Mouse (Mus musculus) lung, embryonic 16.5 days (tissue): ENCODE measurements around the gene Pyroxd2. TPM values are rescaled to one million over a fixed set of nuclear protein-coding genes. Genes with fewer than 3 reads are reported as not detected.
A peak's percentile ranks its signal among the peaks of the same experiment; 100 is the strongest.
"Not testable (repeated sequence)": the region's sequence is repeated elsewhere in the genome, so short reads cannot be mapped to it uniquely, and the experiment has no call there.

ENCODE experiments used
- ATAC-seq: fragments of 200-750 bp; cut with Nextera tagmentation; 2 replicates; pipeline ENCODE4 v1.8.0; 2017; ENCODE audit warnings: low read depth, mild to moderate bottlenecking, moderate library complexity
- H3K27ac ChIP-seq: fragments of 300-500 bp; sonication (generic); 2 replicates; pipeline ENCODE4 v1.5.1; 2014; ENCODE audit warnings: mild to moderate bottlenecking, control low read depth, low read length
- H3K27me3 ChIP-seq: fragments of 300-500 bp; sonication (generic); 2 replicates; pipeline ENCODE4 v1.6.1; 2014; ENCODE audit warnings: low read depth, low read length, mixed read lengths; ENCODE audit not compliant: control insufficient read depth, insufficient read depth
- H3K36me3 ChIP-seq: fragments of 300-500 bp; sonication (generic); 2 replicates; pipeline ENCODE4 v1.6.1; 2014; ENCODE audit warnings: low read length; ENCODE audit not compliant: control insufficient read depth, insufficient read depth
- H3K4me1 ChIP-seq: fragments of 300-500 bp; sonication (generic); replicated peaks from 2 replicates; pipeline ENCODE4 v1.6.1; 2014; ENCODE audit warnings: low read length, mixed read lengths; ENCODE audit not compliant: control insufficient read depth, insufficient read depth
- H3K4me2 ChIP-seq: fragments of 300-500 bp; sonication (generic); 2 replicates; pipeline ENCODE4 v1.6.1; 2014; ENCODE audit warnings: low read depth, low read length, control low read depth
- H3K4me3 ChIP-seq: fragments of 300-500 bp; sonication (generic); 2 replicates; pipeline ENCODE4 v1.5.1; 2014; ENCODE audit warnings: mild to moderate bottlenecking, low read length, control low read depth
- H3K9ac ChIP-seq: fragments of 300-500 bp; sonication (generic); 2 replicates; pipeline ENCODE4 v1.6.1; 2014; ENCODE audit warnings: low read length, control low read depth
- H3K9me3 ChIP-seq: fragments of 300-500 bp; sonication (generic); 2 replicates; pipeline ENCODE4 v1.6.1; 2016; ENCODE audit warnings: low read length; ENCODE audit not compliant: control insufficient read depth
- WGBS: fragments of 180-500 bp; shearing (Covaris S2); extraction: QIAGEN DNeasy Blood & Tissue Kit; methylation state at CpG from one replicate; pipeline ENCODE4 v1.1.7; 2014; 5-methylcytosine and 5-hydroxymethylcytosine counted together
- polyA plus RNA-seq: library from polyadenylated mRNA; unstranded; fragments of >200 nt; fragmentation: Nextera tagmentation; extraction: Ambion mirVana; gene quantifications from 2 replicates; pipeline ENCODE4 v1.2.1, GENCODE M21; 2015

The Pyroxd2 gene
- polyA plus RNA-seq: 6.7 and 6.9 TPM in 2 replicates

DNA sequence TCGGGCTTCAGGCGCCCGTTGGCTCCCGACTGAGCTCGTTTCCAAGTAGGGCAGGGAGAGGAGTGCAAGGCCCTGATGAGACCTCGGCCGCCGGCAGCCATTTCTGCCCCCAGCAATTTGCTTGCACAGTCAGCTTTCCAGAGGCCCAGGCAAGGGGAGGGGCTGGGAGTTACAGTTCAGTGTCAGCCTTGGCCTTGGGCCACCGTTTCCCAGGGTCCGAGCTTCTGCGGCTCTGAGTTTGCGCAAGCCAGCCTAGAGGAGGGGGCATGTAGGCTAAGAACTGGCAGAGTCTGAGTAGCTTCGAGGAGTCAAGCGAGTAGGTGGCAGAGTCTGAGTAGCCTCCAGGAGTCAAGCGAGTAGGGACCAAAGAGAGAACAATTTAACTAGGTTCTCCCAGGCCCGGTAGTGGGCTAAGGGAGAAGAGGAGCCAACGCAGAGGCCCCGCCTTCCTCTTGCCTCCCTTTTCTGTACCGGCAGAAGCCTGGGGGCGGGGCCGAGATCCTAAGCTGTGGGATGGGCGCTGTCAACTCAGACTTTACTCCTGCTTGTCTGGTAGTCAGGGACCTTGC is at the start of gene Pyroxd2:
Gene Pyroxd2, minus strand, starts transcription at position 413 of the 569 bp plus-strand sequence.
- Histone ChIP-seq H3K27ac (peak within 1 kb of the TSS; percentile 96), H3K9ac (peak within 1 kb of the TSS; percentile 84), H3K4me1 (peaks cover 25% of the 10 kb centered on the region), H3K9me3 (no peaks in the 10 kb centered on the region), H3K27me3 (no peaks in the 10 kb centered on the region), H3K36me3 (no peaks in the 10 kb centered on the region), H3K4me2 (peak within 1 kb of the TSS; percentile 74), H3K4me3 (peak within 1 kb of the TSS; percentile 54)
- ATAC-seq: peak; percentile 90
- under 1% methylated on average over 22 of the region's 22 CpGs for WGBS

GRCm38 (mm10) chr19:42797866-42798265 is 45.3 kb upstream of the Pyroxd2 start:
- H3K9me3 ChIP-seq: no peaks in the 10 kb centered on the region
- H3K27ac ChIP-seq: no peak overlapping the region
- no peak overlapping the region for H3K4me3 ChIP-seq
- no peak overlapping the region for H3K4me2 ChIP-seq
- H3K27me3 ChIP-seq: no peaks in the 10 kb centered on the region
- no peaks in the 10 kb centered on the region for H3K36me3 ChIP-seq
- no peak for ATAC-seq
- WGBS: 63% methylated on average over 2 of the region's 2 CpGs
- H3K4me1 ChIP-seq: peaks cover 8% of the 10 kb centered on the region
- H3K9ac ChIP-seq: no peak overlapping the region

DNA sequence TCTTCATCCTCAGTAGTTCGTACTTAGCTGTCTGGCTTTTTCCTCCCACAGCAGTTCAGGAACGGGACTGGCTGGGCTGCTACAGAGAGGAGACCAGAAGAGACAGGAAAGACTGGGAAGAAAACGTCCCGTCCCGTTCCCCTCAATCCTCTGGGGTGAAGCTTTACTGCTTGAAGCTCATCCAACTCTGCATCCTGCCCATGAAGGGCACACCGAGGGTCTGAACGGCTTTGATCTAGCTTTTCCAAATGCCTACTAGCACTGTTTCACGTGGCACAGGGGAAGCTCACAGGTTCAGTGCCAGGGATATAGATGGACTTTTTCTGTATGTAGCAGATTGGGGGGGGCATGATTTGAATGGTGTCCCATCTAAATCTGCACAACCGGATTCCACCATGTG is 43.2 kb upstream of the Pyroxd2 start:
- Histone ChIP-seq H3K4me3 (peak overlapping the region; percentile 49), H3K9me3 (no peaks in the 10 kb centered on the region), H3K27me3 (no peaks in the 10 kb centered on the region), H3K9ac (peak overlapping the region; percentile 66; the same call in 1 of the 2 replicates), H3K27ac (no peak overlapping the region), H3K4me2 (peak overlapping the region; percentile 87), H3K36me3 (no peaks in the 10 kb centered on the region), H3K4me1 (peaks cover 8% of the 10 kb centered on the region)
- peak; percentile 6; the same call in 1 of the 2 replicates for ATAC-seq
- 25% methylated on average over 9 of the region's 9 CpGs for WGBS

DNA sequence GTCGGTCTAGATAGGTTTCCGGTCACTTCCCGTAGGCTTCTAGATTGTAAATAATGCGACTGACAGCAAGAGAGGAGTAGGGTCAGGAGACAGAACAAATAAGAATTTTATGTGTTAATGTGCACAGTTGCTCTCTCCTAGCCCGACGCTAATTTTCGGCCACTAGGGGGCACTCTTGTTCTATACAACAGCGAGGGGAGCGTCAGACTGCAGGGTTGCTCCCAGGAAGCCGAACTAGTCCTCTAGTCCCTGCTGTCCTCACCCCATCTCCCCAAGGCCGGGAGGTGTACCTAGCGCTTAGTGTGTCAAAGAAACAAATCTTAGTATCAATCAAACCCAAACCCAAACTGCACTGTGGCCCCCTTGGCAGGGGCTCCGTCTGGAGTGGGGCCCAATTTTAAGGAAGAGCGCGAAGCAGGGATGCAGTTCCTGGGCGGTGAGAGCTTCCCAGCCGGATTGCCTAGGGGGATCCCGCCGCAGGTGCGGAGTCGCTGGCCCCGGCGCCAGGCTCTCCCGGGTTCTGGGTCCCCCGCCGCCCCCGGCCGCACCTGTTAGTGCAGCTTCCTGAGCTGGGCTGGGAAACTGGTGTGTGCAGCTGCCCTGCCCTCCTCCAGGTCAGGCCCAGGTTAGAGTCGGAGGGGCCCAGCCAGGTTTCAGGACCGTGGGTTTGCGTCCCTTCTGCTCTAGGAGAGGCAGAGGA is 42.5 kb upstream of the Pyroxd2 start:
- peaks cover 8% of the 10 kb centered on the region for H3K4me1 ChIP-seq
- peak overlapping the region; percentile 87 for H3K4me2 ChIP-seq
- H3K27me3 ChIP-seq: no peaks in the 10 kb centered on the region
- H3K9ac ChIP-seq: peak overlapping the region; percentile 66
- 3% methylated on average over 31 of the region's 31 CpGs for WGBS
- ATAC-seq: peak; percentile 91
- H3K4me3 ChIP-seq: peak overlapping the region; percentile 49
- no peaks in the 10 kb centered on the region for H3K36me3 ChIP-seq
- no peak overlapping the region for H3K27ac ChIP-seq
- H3K9me3 ChIP-seq: no peaks in the 10 kb centered on the region

DNA sequence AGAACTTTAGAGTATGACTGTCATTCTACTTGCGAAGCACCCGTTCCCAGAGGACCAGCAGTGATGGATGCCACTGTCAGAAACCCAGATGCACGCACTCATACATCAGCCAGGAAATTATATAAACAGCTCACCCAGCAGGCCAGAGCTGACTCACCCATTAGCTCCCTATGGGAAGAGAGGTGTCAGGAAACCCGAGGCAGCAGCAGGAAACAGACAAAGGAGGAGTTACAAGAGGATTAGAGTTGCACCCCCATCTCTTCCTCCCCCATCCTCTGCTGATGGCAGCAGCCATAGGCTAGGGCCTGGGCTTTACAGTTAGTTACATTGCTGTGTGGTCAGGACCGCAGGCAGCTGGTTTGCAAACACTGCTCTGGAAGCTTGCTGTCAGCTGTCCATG is 35.7 kb upstream of the Pyroxd2 start:
- Histone ChIP-seq H3K27me3 (no peaks in the 10 kb centered on the region), H3K27ac (peak overlapping the region; percentile 31), H3K9ac (no peak overlapping the region), H3K4me1 (peaks cover 7% of the 10 kb centered on the region), H3K4me2 (no peak overlapping the region), H3K9me3 (no peaks in the 10 kb centered on the region), H3K36me3 (no peaks in the 10 kb centered on the region), H3K4me3 (no peak overlapping the region)
- ATAC-seq: peak; percentile 91
- 18% methylated on average over 5 of the region's 5 CpGs for WGBS

DNA sequence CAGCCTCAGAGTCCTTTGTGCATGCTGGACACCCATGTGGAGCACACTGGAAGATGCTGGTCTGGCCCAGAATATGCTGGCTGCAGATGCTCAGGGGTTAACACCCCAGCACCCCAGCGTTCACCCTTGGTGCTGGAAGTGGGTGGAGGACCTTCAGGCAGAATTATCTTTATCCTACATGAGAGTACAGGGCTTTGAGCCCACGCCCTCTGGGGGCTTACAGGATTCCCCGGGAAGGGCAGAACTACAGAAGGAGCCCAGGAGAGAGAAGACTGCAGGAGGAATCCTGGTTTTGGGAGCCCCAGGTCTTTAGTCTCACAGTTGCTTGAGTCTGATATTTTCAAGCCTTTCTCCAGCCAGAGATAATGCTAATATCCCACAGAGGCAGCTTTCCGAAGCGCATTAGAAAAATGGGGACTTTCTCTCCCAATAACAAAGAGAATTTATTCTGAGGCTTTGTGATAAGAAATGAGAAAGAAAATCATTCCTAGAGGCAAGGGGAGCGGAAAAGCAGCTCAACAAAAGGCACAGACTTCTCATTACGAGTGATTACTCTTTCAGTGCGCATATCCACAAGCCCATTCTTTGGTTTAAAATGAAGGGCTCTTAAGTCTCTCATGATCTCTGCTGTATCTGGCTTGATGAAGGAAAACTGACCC is 33.1 kb upstream of the Pyroxd2 start:
- Histone ChIP-seq H3K9ac (no peak overlapping the region), H3K4me2 (no peak overlapping the region), H3K4me3 (no peak overlapping the region), H3K27me3 (no peaks in the 10 kb centered on the region), H3K36me3 (no peaks in the 10 kb centered on the region), H3K27ac (no peak overlapping the region), H3K9me3 (no peaks in the 10 kb centered on the region), H3K4me1 (peaks cover 7% of the 10 kb centered on the region)
- no peak for ATAC-seq
- WGBS: 60% methylated on average over 8 of the region's 8 CpGs

DNA sequence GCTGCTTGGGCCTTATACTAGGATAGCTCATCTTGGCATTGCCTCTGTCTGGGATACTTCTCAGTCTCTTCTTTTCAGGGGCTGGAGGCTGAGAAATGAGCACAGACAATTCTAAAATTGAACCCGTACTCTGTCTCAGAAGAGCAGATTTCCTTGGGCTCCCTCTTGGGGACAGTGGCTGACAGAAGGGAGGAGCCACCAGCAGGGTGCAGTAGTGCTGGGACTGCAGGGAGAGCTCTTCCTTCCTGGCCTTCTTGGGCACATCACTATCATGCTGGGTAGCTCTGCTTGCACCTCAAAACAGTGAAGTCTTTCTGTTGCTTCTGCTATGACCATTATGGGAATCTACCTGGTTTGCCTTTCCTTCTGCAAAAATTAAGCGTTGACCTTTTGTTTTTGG is 32.6 kb upstream of the Pyroxd2 start:
- no peaks in the 10 kb centered on the region for H3K36me3 ChIP-seq
- H3K4me3 ChIP-seq: no peak overlapping the region
- no peaks in the 10 kb centered on the region for H3K27me3 ChIP-seq
- H3K27ac ChIP-seq: no peak overlapping the region
- no peak overlapping the region for H3K9ac ChIP-seq
- no peak overlapping the region for H3K4me2 ChIP-seq
- 38% methylated on average over 2 of the region's 2 CpGs for WGBS
- no peak for ATAC-seq
- H3K4me1 ChIP-seq: peaks cover 7% of the 10 kb centered on the region
- H3K9me3 ChIP-seq: no peaks in the 10 kb centered on the region

GRCm38 (mm10) chr19:42780156-42780538 is 27.6 kb upstream of the Pyroxd2 start:
- not testable (repeated sequence) for H3K4me1 ChIP-seq, H3K36me3 ChIP-seq, H3K9me3 ChIP-seq, H3K27me3 ChIP-seq, ATAC-seq
- Histone ChIP-seq H3K4me2 (peak overlapping the region; percentile 87), H3K4me3 (peak overlapping the region; percentile 76), H3K9ac (peak overlapping the region; percentile 79), H3K27ac (peak overlapping the region; percentile 88)
- 40% methylated on average over 7 of the region's 7 CpGs for WGBS

GRCm38 (mm10) chr19:42779531-42780155 is 27.1 kb upstream of the Pyroxd2 start, which contains the start of gene Hps1:
TSS of gene Hps1 (minus strand) at chr19:42779978.
- 0 out of 2 replicates have a peak, but pooled peaks cover 3% of the 10 kb centered on the region for H3K36me3 ChIP-seq
- peak; percentile 98 for ATAC-seq
- H3K9me3 ChIP-seq: no peaks in the 10 kb centered on the region
- peak within 1 kb of the TSS; percentile 79 for H3K9ac ChIP-seq
- no peaks in the 10 kb centered on the region for H3K27me3 ChIP-seq
- H3K4me2 ChIP-seq: peak within 1 kb of the TSS; percentile 87
- peaks cover 7% of the 10 kb centered on the region for H3K4me1 ChIP-seq
- peak within 1 kb of the TSS; percentile 76 for H3K4me3 ChIP-seq
- WGBS: under 1% methylated on average over 43 of the region's 43 CpGs
- peak within 1 kb of the TSS; percentile 88 for H3K27ac ChIP-seq
